Mouse (Mus musculus) myocyte (in vitro differentiated cells): ENCODE measurements at regions not wholly inside any gene's neighbourhood (a gene's known extent, or its start where the extent isn't known, plus 50 kb on each side); places are given as distances from the start of the nearest gene placed in this dataset.
A peak's percentile ranks its signal among the peaks of the same experiment; 100 is the strongest.

Experiments used
- H3K27me3 ChIP-seq: one replicate; pipeline ENCODE4 v1.6.1; 2011; ENCODE audit not compliant: control insufficient read depth, insufficient read depth, insufficient read length
- H3K36me3 ChIP-seq: one replicate; pipeline ENCODE4 v1.6.1; 2011; ENCODE audit not compliant: control insufficient read depth, insufficient read depth
- H3K4me2 ChIP-seq: one replicate; pipeline ENCODE4 v1.6.1; 2011; ENCODE audit warnings: low read depth, control low read depth
- H3K4me3 ChIP-seq: one replicate; pipeline ENCODE4 v1.5.1; 2011; ENCODE audit warnings: mild to moderate bottlenecking, control low read depth, moderate library complexity
- H3K79me2 ChIP-seq: one replicate; pipeline ENCODE4 v1.6.1; 2011; ENCODE audit not compliant: control insufficient read depth, insufficient read depth
- H3ac ChIP-seq: one replicate; pipeline ENCODE4 v1.6.1; 2011; ENCODE audit not compliant: control insufficient read depth, insufficient read length
- CEBPB ChIP-seq: IDR thresholded peaks from 2 replicates; pipeline ENCODE4 v1.6.1; 2011; ENCODE audit warnings: mild to moderate bottlenecking, moderate library complexity; ENCODE audit not compliant: poor library complexity, insufficient read depth, severe bottlenecking
- E2F4 ChIP-seq: IDR thresholded peaks from one replicate; pipeline ENCODE4 v1.6.1; 2011; ENCODE audit warnings: mild to moderate bottlenecking, control low read depth, moderate library complexity; ENCODE audit not compliant: insufficient read depth
- MAX ChIP-seq: IDR thresholded peaks from one replicate; pipeline ENCODE4 v1.6.1; 2011; ENCODE audit warnings: low read depth, mild to moderate bottlenecking, control low read depth
- MYOD1 ChIP-seq, 3 experiments: IDR thresholded peaks; one replicate each; pipeline ENCODE4 v1.6.1; 2011; ENCODE audit warnings: control low read depth in 2 of 3, low read depth in 2 of 3, mild to moderate bottlenecking in 2 of 3, moderate library complexity in 1 of 3; ENCODE audit not compliant: insufficient read length in 2 of 3, control insufficient read depth in 1 of 3
- MYOG ChIP-seq, 3 experiments: IDR thresholded peaks; one replicate each; pipeline ENCODE4 v1.6.1; 2011; ENCODE audit warnings: control low read depth in 2 of 3, low read depth in 2 of 3, mild to moderate bottlenecking in 2 of 3; ENCODE audit not compliant: insufficient read length in 2 of 3, control insufficient read depth in 1 of 3, insufficient read depth in 1 of 3
- POLR2A ChIP-seq: IDR thresholded peaks from one replicate; pipeline ENCODE4 v1.6.1; 2011; ENCODE audit warnings: low read depth, mild to moderate bottlenecking, control low read depth, moderate library complexity; ENCODE audit not compliant: insufficient read length
- POLR2AphosphoS2 ChIP-seq: IDR thresholded peaks from one replicate; pipeline ENCODE4 v1.6.1; 2011; ENCODE audit warnings: low read depth, control low read depth; ENCODE audit not compliant: insufficient read length
- REST ChIP-seq: IDR thresholded peaks from one replicate; pipeline ENCODE4 v1.6.1; 2011; ENCODE audit warnings: mild to moderate bottlenecking, control low read depth, moderate library complexity; ENCODE audit not compliant: insufficient read depth, insufficient read length
- SRF ChIP-seq: IDR thresholded peaks from one replicate; pipeline ENCODE4 v1.6.1; 2011; ENCODE audit warnings: low read depth; ENCODE audit not compliant: control insufficient read depth, insufficient read length
- TCF12 ChIP-seq: IDR thresholded peaks from one replicate; pipeline ENCODE4 v1.6.1; 2011; ENCODE audit warnings: mild to moderate bottlenecking, control low read depth; ENCODE audit not compliant: poor library complexity, insufficient read depth, severe bottlenecking
- TCF3 ChIP-seq: IDR thresholded peaks from one replicate; pipeline ENCODE4 v1.6.1; 2011; ENCODE audit warnings: low read depth, control low read depth; ENCODE audit not compliant: insufficient read length
- USF1 ChIP-seq: IDR thresholded peaks from one replicate; pipeline ENCODE4 v1.6.1; 2011; ENCODE audit warnings: low read depth, mild to moderate bottlenecking, control low read depth, moderate library complexity

GRCm38 (mm10) chr9:61855686-61856085 is 58.7 kb downstream of the Rplp1 start:
- no peak overlapping the region for H3ac ChIP-seq
- H3K79me2 ChIP-seq = no peaks in the 10 kb centered on the region
- TF ChIP-seq MAX (no peak), MYOD1 (IDR thresholded peaks at IDR 0.05; ENCODE audit: control insufficient read depth in 1 of 3, insufficient read length in 2 of 3, low read depth in 2 of 3) (no peak), TCF12 (no peak), TCF3 (no peak), POLR2AphosphoS2 (no peak), REST (no peak), SRF (no peak), POLR2A (no peak), E2F4 (no peak)
- H3K4me2 ChIP-seq = no peak overlapping the region
- H3K27me3 ChIP-seq = peaks cover 18% of the 10 kb centered on the region
- H3K4me3 ChIP-seq = no peak overlapping the region
- H3K36me3 ChIP-seq = no peaks in the 10 kb centered on the region

- H3K36me3 ChIP-seq = no peaks in the 10 kb centered on the region
- no peak overlapping the region for H3K4me3 ChIP-seq
- H3K4me2 ChIP-seq = no peak overlapping the region
- TF ChIP-seq TCF3 = no peak
- no peak for TF ChIP-seq TCF12
- no peak for TF ChIP-seq MYOG (IDR thresholded peaks at IDR 0.05; ENCODE audit: control insufficient read depth in 1 of 3, insufficient read depth in 1 of 3, insufficient read length in 2 of 3, low read depth in 2 of 3)
- TF ChIP-seq REST = no peak
- no peak for TF ChIP-seq POLR2AphosphoS2
- TF ChIP-seq E2F4 = no peak
- no peak for TF ChIP-seq POLR2A
- no peak for TF ChIP-seq USF1
- no peak for TF ChIP-seq SRF
- no peak for TF ChIP-seq CEBPB
- no peak for TF ChIP-seq MAX
- no peak for TF ChIP-seq MYOD1 (IDR thresholded peaks at IDR 0.05; ENCODE audit: control insufficient read depth in 1 of 3, insufficient read length in 2 of 3, low read depth in 2 of 3)
- peaks cover 12% of the 10 kb centered on the region for H3K27me3 ChIP-seq
- no peaks in the 10 kb centered on the region for H3K79me2 ChIP-seq
- H3ac ChIP-seq = no peak overlapping the region
These were observed 60.5 kb downstream of the Rplp1 start for GRCm38 (mm10) chr9:61853841-61854240.

GRCm38 (mm10) chr9:61851331-61851730 is 63.0 kb downstream of the Rplp1 start:
- Histone ChIP-seq H3ac (no peak overlapping the region), H3K4me2 (no peak overlapping the region), H3K36me3 (no peaks in the 10 kb centered on the region), H3K79me2 (no peaks in the 10 kb centered on the region), H3K27me3 (peaks cover 12% of the 10 kb centered on the region), H3K4me3 (no peak overlapping the region)
- TF ChIP-seq MYOD1 (IDR thresholded peaks at IDR 0.05; ENCODE audit: control insufficient read depth in 1 of 3, insufficient read length in 2 of 3, low read depth in 2 of 3) (peak in 1 of 3 experiments; percentile 5), USF1 (no peak), TCF3 (no peak), POLR2A (no peak), SRF (no peak), TCF12 (no peak), MYOG (IDR thresholded peaks at IDR 0.05; ENCODE audit: control insufficient read depth in 1 of 3, insufficient read depth in 1 of 3, insufficient read length in 2 of 3, low read depth in 2 of 3) (no peak)

- TF ChIP-seq MAX (no peak), MYOG (IDR thresholded peaks at IDR 0.05; ENCODE audit: control insufficient read depth in 1 of 3, insufficient read depth in 1 of 3, insufficient read length in 2 of 3, low read depth in 2 of 3) (no peak), POLR2AphosphoS2 (no peak), REST (no peak), USF1 (no peak), MYOD1 (IDR thresholded peaks at IDR 0.05; ENCODE audit: control insufficient read depth in 1 of 3, insufficient read length in 2 of 3, low read depth in 2 of 3) (no peak), POLR2A (no peak), SRF (no peak), CEBPB (no peak), E2F4 (no peak), TCF12 (no peak), TCF3 (no peak)
- no peak overlapping the region for H3K4me2 ChIP-seq
- H3ac ChIP-seq = no peak overlapping the region
- H3K4me3 ChIP-seq = no peak overlapping the region
- H3K36me3 ChIP-seq = no peaks in the 10 kb centered on the region
- H3K79me2 ChIP-seq = no peaks in the 10 kb centered on the region
- peaks cover 6% of the 10 kb centered on the region for H3K27me3 ChIP-seq
These were observed 65.9 kb downstream of the Rplp1 start for GRCm38 (mm10) chr9:61848401-61848800.

- TF ChIP-seq CEBPB (no peak), TCF3 (no peak), POLR2AphosphoS2 (no peak), REST (no peak), MAX (no peak), E2F4 (no peak), POLR2A (no peak)
- Histone ChIP-seq H3K4me2 (no peak overlapping the region), H3K27me3 (peaks cover 4% of the 10 kb centered on the region), H3ac (no peak overlapping the region), H3K79me2 (no peaks in the 10 kb centered on the region), H3K36me3 (no peaks in the 10 kb centered on the region), H3K4me3 (no peak overlapping the region)
These were observed 66.8 kb downstream of the Rplp1 start for GRCm38 (mm10) chr9:61847496-61847895.
